8 mouse cellular contexts compared by ENCODE assay signal in genomic region chr14:11554306-11555041, GRCm38 (mm10). TPM values are rescaled to one million over a fixed set of nuclear protein-coding genes. Genes with fewer than 3 reads are reported as not detected.
DNase-seq lines count a peak whose midpoint lies in the region; ATAC-seq lines count a peak whose summit lies in the region.

No protein-coding gene starts in this region.

- peak overlapping the region; percentile 95 for H3K9ac ChIP-seq in hindbrain, embryonic 13.5 days

- H3K4me2 ChIP-seq in hindbrain, embryonic 13.5 days, result peak overlapping the region; percentile 82

- H3K27me3 ChIP-seq in hindbrain, embryonic 13.5 days, result no peaks in the 10 kb centered on the region

- H3K9me3 ChIP-seq in hindbrain, embryonic 13.5 days, result no peaks in the 10 kb centered on the region

- H3K27ac ChIP-seq in hindbrain, embryonic 13.5 days, result peak overlapping the region; percentile 97

- under 1% methylated on average over 45 of the region's 46 CpGs for WGBS in hindbrain, embryonic 13.5 days

- ATAC-seq in hindbrain, embryonic 13.5 days (ENCODE audit: low FRiP score), result peak; percentile 52

- H3K4me3 ChIP-seq in hindbrain, embryonic 13.5 days, result peak overlapping the region; percentile 85

- peak; percentile 73 for DNase-seq in R1 (ENCODE audit: low read depth, low spot score)
- DNase-seq in cerebellum, postnatal 25 days, result peak; percentile 76
- DNase-seq in frontal cortex, postnatal 36 days (ENCODE audit: low spot score in 2 of 2), result peak; percentile 61 to 64
- DNase-seq in left cerebral cortex, adult 11 months (ENCODE audit: low spot score), result peak; percentile 39
- DNase-seq in lung, postnatal 10 days, result peak; percentile 78
- peak; percentile 69 to 70 for DNase-seq in right cerebral cortex, postnatal 10 days (ENCODE audit: low spot score in 2 of 2)
- DNase-seq in spleen, adult 12 weeks (ENCODE audit: low spot score), result no peak

- H3K4me1 ChIP-seq in hindbrain, embryonic 13.5 days (replicated peaks), result peaks cover 32% of the 10 kb centered on the region

- no peaks in the 10 kb centered on the region for H3K36me3 ChIP-seq in hindbrain, embryonic 13.5 days

RNA-seq across cellular contexts. Expression of gene Ptprg, which starts 1.1 kb away (rescaled TPM):
- polyA plus RNA-seq in hindbrain, embryonic 13.5 days (2015; fragmentation: Nextera tagmentation; extraction: Ambion mirVana), result 47.3 and 47.5 TPM in 2 replicates
